Mouse (Mus musculus) B cell, adult 67 days (primary cell): ENCODE data around the gene Aspg. TPM values are rescaled to one million over a fixed set of nuclear protein-coding genes. Genes with fewer than 3 reads are reported as not detected.

ENCODE experiments used
- total RNA-seq, 2 experiments: library from RNA; stranded (reverse); gene quantifications; 4 replicates each; pipeline ENCODE4 v1.2.4; 2023

The Aspg gene
- not detected for total RNA-seq

DNA sequence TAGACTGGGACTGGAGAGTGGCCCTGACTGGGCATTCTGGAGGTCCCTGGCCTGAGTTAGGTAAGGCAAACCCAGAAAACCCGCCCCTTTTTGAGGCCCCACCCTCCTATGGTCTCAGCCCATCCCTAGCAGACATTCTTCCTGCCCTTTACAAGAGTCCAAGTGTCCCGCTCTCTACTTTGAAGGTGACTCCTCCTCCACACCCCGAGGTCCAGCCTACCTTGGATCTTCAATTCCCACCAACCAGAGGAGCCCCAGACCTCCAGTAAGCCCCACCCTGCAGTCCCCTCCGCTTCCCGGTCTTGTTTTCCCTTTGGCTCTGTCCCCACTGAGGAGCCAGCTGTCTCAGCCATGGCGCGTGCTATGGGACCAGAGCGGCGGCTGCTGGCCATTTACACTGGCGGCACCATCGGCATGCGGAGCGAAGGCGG lies at the start of gene Aspg:
Aspg (plus strand) TSS at position 139 of the 431 bp plus-strand sequence.

DNA sequence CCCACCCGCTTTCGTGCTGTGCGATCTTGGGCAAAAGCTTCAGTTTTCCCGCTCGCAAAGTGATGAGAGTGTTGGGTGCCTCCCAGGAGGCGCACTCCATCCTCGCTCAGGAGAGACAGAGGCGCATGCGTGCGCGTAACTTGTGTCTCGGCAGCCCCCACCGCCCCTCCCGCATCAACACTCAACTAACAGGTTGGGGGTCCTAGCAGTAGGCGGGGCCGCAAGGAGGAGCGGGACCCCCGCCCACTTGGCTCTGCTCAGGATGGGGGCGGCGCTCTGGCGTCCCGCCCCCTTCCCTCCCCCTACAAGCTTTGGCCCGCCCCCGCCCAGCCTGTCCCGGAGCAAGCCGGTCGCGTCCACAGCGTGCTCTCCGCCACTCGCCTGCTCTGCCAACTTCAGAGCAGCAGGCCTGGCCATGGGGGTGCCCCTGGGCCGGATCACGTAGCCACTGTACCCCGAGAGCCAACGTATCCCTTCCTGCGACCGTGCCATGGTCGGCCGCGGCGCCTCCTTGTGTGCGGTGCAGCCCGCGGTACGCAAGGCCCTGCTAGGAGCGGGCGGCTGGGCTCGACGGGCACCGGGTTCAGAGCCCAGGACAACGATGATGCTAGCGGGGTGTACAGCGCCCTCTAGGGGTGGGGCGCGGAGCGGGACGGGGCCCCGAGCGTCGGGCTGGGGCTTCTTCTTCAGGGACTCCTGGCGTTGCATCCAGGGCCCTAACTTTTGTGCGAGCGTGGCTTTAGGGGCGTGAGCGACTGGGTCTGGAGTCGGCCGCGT lies 39.6 kb downstream of the Aspg start, which contains the start of gene Kif26a:
Kif26a (plus strand) TSS at position 334 of the 777 bp plus-strand sequence.

Other genes with a start within 250 kb of the Aspg start
- 10 to 100 TPM; 47.8 to 58.3 TPM for gene Ppp1r13b, start 198.6 kb upstream of the Aspg start, total RNA-seq
- 100 to 1,000 TPM; 155 to 181 TPM for gene Atp5mpl, start 139.7 kb upstream of the Aspg start, total RNA-seq
- gene Tdrd9, start 135.1 kb upstream of the Aspg start, total RNA-seq = not detected
- not detected for gene Rd3l, start 125.4 kb upstream of the Aspg start, total RNA-seq
- gene Kif26a, start 39.5 kb downstream of the Aspg start, total RNA-seq = not detected